Mouse (Mus musculus): Measurements from ENCODE around the gene Pml.

Gene Pml

GRCm38 (mm10) chr9:58175745-58176487 is 73.7 kb downstream of the Pml start:
- intact Hi-C loops (cut with DNase I), result no loop called here

GRCm38 (mm10) chr9:58174818-58175251 is 74.8 kb downstream of the Pml start:
- intact Hi-C loops (cut with DNase I), result no loop called here

GRCm38 (mm10) chr9:58172863-58173262 is 76.7 kb downstream of the Pml start:
- intact Hi-C loops (cut with DNase I), result no loop called here

GRCm38 (mm10) chr9:58169426-58169825 is 80.2 kb downstream of the Pml start:
- intact Hi-C loops (cut with DNase I), result no loop called here

- intact Hi-C loops (cut with DNase I), result no loop called here
Observed at GRCm38 (mm10) chr9:58168880-58169279, 80.7 kb downstream of the Pml start.

Small RNAs within 50 kb of the gene (microRNA-seq; reads per million reads assigned to microRNA genes)
- 0 reads per million in 2 experiments for gene Mir6385
